ENCODE assay signal across 9 mouse cellular contexts in the genomic region with DNA sequence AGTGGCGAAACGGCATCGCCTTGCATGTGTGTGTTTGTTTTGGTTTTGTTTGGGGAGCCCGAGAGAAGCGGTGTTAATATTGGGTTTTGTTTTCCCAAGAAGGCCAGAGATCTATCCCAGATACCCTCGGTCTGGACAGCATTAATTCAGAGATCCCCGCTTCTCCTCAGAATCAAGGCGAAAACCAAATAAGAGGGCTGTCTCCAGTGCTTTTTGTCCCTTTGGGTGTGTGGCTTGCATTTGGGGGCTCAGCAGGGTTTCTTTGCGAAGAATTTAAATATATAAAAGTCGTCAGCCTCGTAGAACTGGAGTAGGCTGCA. TPM values are rescaled to one million over a fixed set of nuclear protein-coding genes. Genes with fewer than 3 reads are reported as not detected.
DNase-seq lines count a peak whose midpoint lies in the region; ATAC-seq and TF ChIP-seq lines count a peak whose summit lies in the region.
"Had no signal": no experiment of that assay in that cellular context is flagged by ENCODE, and none has a peak within 500 bp of the region (broad histone marks: within the 10 kb centered on the region; RNA-seq: fewer than 3 reads in every experiment).

No protein-coding gene starts in this region.

- no peak for DNase-seq in left cerebral cortex, adult 2 months (ENCODE audit: extremely low spot score in 1 of 2, low spot score in 2 of 2)
- DNase-seq in left cerebral cortex, adult 18-20 months (ENCODE audit: low spot score in 2 of 2): no peak
- no peak for DNase-seq in embryonic facial prominence, embryonic 10.5 days (ENCODE audit: low spot score)
- no peak for DNase-seq in hindbrain, postnatal 0 days (ENCODE audit: low spot score)
- DNase-seq in midbrain, postnatal 0 days (ENCODE audit: low spot score): no peak
- no peak for DNase-seq in adrenal gland, postnatal 10 days
- no peak for DNase-seq in ovary, postnatal 14 days (ENCODE audit: low spot score)
- no peak for DNase-seq in yolk sac, embryonic 10.5 days (ENCODE audit: low spot score)

- H3K9me3 ChIP-seq in embryonic facial prominence, embryonic 10.5 days: 0 out of 2 replicates have a peak, but pooled peaks cover under 1% of the 10 kb centered on the region
- no peaks in the 10 kb centered on the region for H3K9me3 ChIP-seq in hindbrain, postnatal 0 days (ENCODE audit: low read length)
- H3K9me3 ChIP-seq in midbrain, postnatal 0 days (ENCODE audit: low read length): no peaks in the 10 kb centered on the region

- H3K27ac ChIP-seq in left cerebral cortex, adult 2 months: peak overlapping the region; percentile 69
- peak overlapping the region; percentile 87 for H3K27ac ChIP-seq in embryonic facial prominence, embryonic 10.5 days (replicated peaks)
- peak overlapping the region; percentile 37; the same call in 1 of the 2 replicates for H3K27ac ChIP-seq in hindbrain, postnatal 0 days
- no peak overlapping the region for H3K27ac ChIP-seq in midbrain, postnatal 0 days (ENCODE audit: low read depth, low read length)

- H3K27me3 ChIP-seq in embryonic facial prominence, embryonic 10.5 days (replicated peaks; ENCODE audit: low read depth, poor library complexity, severe bottlenecking): peaks cover 20% of the 10 kb centered on the region
- no peaks in the 10 kb centered on the region for H3K27me3 ChIP-seq in hindbrain, postnatal 0 days (ENCODE audit: insufficient read depth, low read length)
- H3K27me3 ChIP-seq in midbrain, postnatal 0 days (ENCODE audit: insufficient read depth, low read length): no peaks in the 10 kb centered on the region

- peaks cover 17% of the 10 kb centered on the region for H3K4me1 ChIP-seq in embryonic facial prominence, embryonic 10.5 days
- H3K4me1 ChIP-seq in hindbrain, postnatal 0 days (ENCODE audit: insufficient read depth, low read length): 0 out of 2 replicates have a peak, but pooled peaks cover 4% of the 10 kb centered on the region
- peaks cover 7% of the 10 kb centered on the region; the same call in 1 of the 2 replicates for H3K4me1 ChIP-seq in midbrain, postnatal 0 days (ENCODE audit: insufficient read depth, low read length)

- peak overlapping the region; percentile 64 for H3K4me2 ChIP-seq in hindbrain, postnatal 0 days (ENCODE audit: low read depth, low read length)
- H3K4me2 ChIP-seq in midbrain, postnatal 0 days (ENCODE audit: low read depth, low read length, poor library complexity, severe bottlenecking): peak overlapping the region; percentile 81

- WGBS in embryonic facial prominence, embryonic 10.5 days: 3% methylated on average over 11 of the region's 11 CpGs
- 1% methylated on average over 11 of the region's 11 CpGs for WGBS in hindbrain, postnatal 0 days
- WGBS in midbrain, postnatal 0 days: 2% methylated on average over 11 of the region's 11 CpGs

- H3K36me3 ChIP-seq in embryonic facial prominence, embryonic 10.5 days (replicated peaks): peaks cover 12% of the 10 kb centered on the region
- H3K36me3 ChIP-seq in hindbrain, postnatal 0 days (ENCODE audit: insufficient read depth, low read length): no peaks in the 10 kb centered on the region
- H3K36me3 ChIP-seq in midbrain, postnatal 0 days (ENCODE audit: insufficient read depth, low read length): no peaks in the 10 kb centered on the region

- H3K9ac ChIP-seq in hindbrain, postnatal 0 days (replicated peaks; ENCODE audit: low read length): peak overlapping the region; percentile 76
- H3K9ac ChIP-seq in midbrain, postnatal 0 days (replicated peaks; ENCODE audit: low read length, poor library complexity, severe bottlenecking): peak overlapping the region; percentile 74

- intact Hi-C loops in left cerebral cortex, adult 2 months (cut with DNase I): no loop called here

- H3K4me3 ChIP-seq in left cerebral cortex, adult 2 months: peak overlapping the region; percentile 96
- peak overlapping the region; percentile 92 for H3K4me3 ChIP-seq in embryonic facial prominence, embryonic 10.5 days
- H3K4me3 ChIP-seq in hindbrain, postnatal 0 days (ENCODE audit: low read length): peak overlapping the region; percentile 77
- peak overlapping the region; percentile 88 for H3K4me3 ChIP-seq in midbrain, postnatal 0 days (ENCODE audit: low read depth, low read length)

- TF ChIP-seq CTCF in left cerebral cortex, adult 2 months (IDR thresholded peaks at IDR 0.05): no peak
- TF ChIP-seq CTCF in hindbrain, postnatal 0 days (IDR thresholded peaks at IDR 0.05; ENCODE audit: low read depth): no peak
- no peak for TF ChIP-seq CTCF in midbrain, postnatal 0 days (IDR thresholded peaks at IDR 0.05)

- peak; percentile 1; the same call in 1 of the 2 replicates for ATAC-seq in hindbrain, postnatal 0 days
- no peak for ATAC-seq in midbrain, postnatal 0 days (ENCODE audit: low FRiP score)
- ATAC-seq: inflammation-experienced regulatory T-cells, adult 6 months had no signal

RNA-seq across cellular contexts. Expression of gene Nos1ap, which starts 0.3 kb away (rescaled TPM):
- total RNA-seq in left cerebral cortex, adult 2 months (2021): 100 to 1,000 TPM; 197 to 233 TPM
- 100 to 1,000 TPM; 191 to 200 TPM for total RNA-seq in left cerebral cortex, adult 18-20 months (2021)
- 6.5 and 8.9 TPM in 2 replicates for polyA plus RNA-seq in embryonic facial prominence, embryonic 10.5 days (2016; fragmentation: Nextera tagmentation; extraction: Ambion mirVana)
- total RNA-seq in hindbrain, postnatal 0 days (2014; rRNA removed): 10.1 and 29.9 TPM in 2 replicates
- 12.4 and 14.9 TPM in 2 replicates for polyA plus RNA-seq in hindbrain, postnatal 0 days (2015; fragmentation: Nextera tagmentation; extraction: Ambion mirVana)
- 8.8 and 24.0 TPM in 2 replicates for total RNA-seq in midbrain, postnatal 0 days (2014; rRNA removed)
- polyA plus RNA-seq in midbrain, postnatal 0 days (2015; fragmentation: Nextera tagmentation; extraction: Ambion mirVana): 12.3 and 18.4 TPM in 2 replicates
- 10 to 100 TPM; 14.5 to 20.1 TPM for total RNA-seq in adrenal gland, postnatal 10 days (2021)
- polyA plus RNA-seq: inflammation-experienced regulatory T-cells, adult 6 months had no signal

RNA-seq across cellular contexts. Expression of gene Olfml2b, which starts 54.3 kb away (rescaled TPM):
- 1 to 10 TPM; 2.9 to 3.2 TPM for total RNA-seq in left cerebral cortex, adult 2 months (2021)
- 1 to 10 TPM; 2.2 to 3.1 TPM for total RNA-seq in left cerebral cortex, adult 18-20 months (2021)
- polyA plus RNA-seq in embryonic facial prominence, embryonic 10.5 days (2016; fragmentation: Nextera tagmentation; extraction: Ambion mirVana): 5.5 and 6.0 TPM in 2 replicates
- total RNA-seq in hindbrain, postnatal 0 days (2014; rRNA removed): 7.1 and 7.3 TPM in 2 replicates
- polyA plus RNA-seq in hindbrain, postnatal 0 days (2015; fragmentation: Nextera tagmentation; extraction: Ambion mirVana): 2.7 and 3.9 TPM in 2 replicates
- 5.9 and 6.1 TPM in 2 replicates for total RNA-seq in midbrain, postnatal 0 days (2014; rRNA removed)
- 3.1 and 3.5 TPM in 2 replicates for polyA plus RNA-seq in midbrain, postnatal 0 days (2015; fragmentation: Nextera tagmentation; extraction: Ambion mirVana)
- 10 to 100 TPM; 16.0 to 17.9 TPM for total RNA-seq in adrenal gland, postnatal 10 days (2021)
- polyA plus RNA-seq: inflammation-experienced regulatory T-cells, adult 6 months had no signal
